Mouse (Mus musculus): ENCODE results near the gene Neu4.

GRCm38 (mm10) chr1:94053530-94054216, 33.4 kb downstream of the Neu4 start:
- TF ChIP-seq POLR2A (IDR thresholded peaks at IDR 0.05; ENCODE audit: low read depth, low read length) (no peak), CTCF (conservative IDR thresholded peaks at IDR 0.05; ENCODE audit: insufficient read depth, insufficient read length, low read depth, low read length) (no peak)

Data from kidney, adult 2 months (tissue).